Mouse (Mus musculus) limb, embryonic 14.5 days (tissue): ENCODE results near the gene Mctp1. TPM values are rescaled to one million over a fixed set of nuclear protein-coding genes. Genes with fewer than 3 reads are reported as not detected.
"Not testable (repeated sequence)": the region's sequence is repeated elsewhere in the genome, so short reads cannot be mapped to it uniquely, and the experiment has no call there.

Experiments used
- ATAC-seq: fragments of 200-750 bp; cut with Nextera tagmentation; 2 replicates; pipeline ENCODE4 v1.8.0; 2017; ENCODE audit warnings: low read depth, moderate number of reproducible peaks, moderate TSS enrichment; ENCODE audit not compliant: low FRiP score
- DNase-seq: peaks from one replicate; pipeline ENCODE4 v3.0.0-alpha.2; 2015; ENCODE audit warnings: low spot score
- H3K27ac ChIP-seq: fragments of 300-500 bp; sonication (generic); replicated peaks from 2 replicates; pipeline ENCODE4 v1.5.1; 2014; ENCODE audit warnings: low read depth, mild to moderate bottlenecking, low read length, moderate library complexity, mixed read lengths
- H3K27me3 ChIP-seq: fragments of 300-500 bp; sonication (generic); 2 replicates; pipeline ENCODE4 v1.6.1; 2014; ENCODE audit warnings: low read length, mixed read lengths; ENCODE audit not compliant: control insufficient read depth, insufficient read depth
- H3K36me3 ChIP-seq: fragments of 300-500 bp; sonication (generic); 2 replicates; pipeline ENCODE4 v1.6.1; 2014; ENCODE audit warnings: mild to moderate bottlenecking, low read length, moderate library complexity, mixed read lengths; ENCODE audit not compliant: control insufficient read depth, insufficient read depth
- H3K4me1 ChIP-seq: fragments of 300-500 bp; sonication (generic); 2 replicates; pipeline ENCODE4 v1.6.1; 2014; ENCODE audit warnings: antibody characterized with exemption, low read length, mixed read lengths; ENCODE audit not compliant: control insufficient read depth, insufficient read depth
- H3K4me2 ChIP-seq: fragments of 300-500 bp; sonication (generic); replicated peaks from 2 replicates; pipeline ENCODE4 v1.6.1; 2014; ENCODE audit warnings: low read depth, mild to moderate bottlenecking, low read length, moderate library complexity; ENCODE audit not compliant: severe bottlenecking
- H3K4me3 ChIP-seq: fragments of 300-500 bp; sonication (generic); replicated peaks from 2 replicates; pipeline ENCODE4 v1.5.1; 2014; ENCODE audit warnings: low read length
- H3K9ac ChIP-seq: fragments of 300-500 bp; sonication (generic); 2 replicates; pipeline ENCODE4 v1.6.1; 2014; ENCODE audit warnings: mild to moderate bottlenecking, low read depth, low read length, moderate library complexity; ENCODE audit not compliant: severe bottlenecking
- H3K9me3 ChIP-seq: fragments of 300-500 bp; sonication (generic); 2 replicates; pipeline ENCODE4 v1.6.1; 2016; ENCODE audit warnings: low read length; ENCODE audit not compliant: control insufficient read depth
- POLR2A ChIP-seq: fragments of 200-500 bp; IDR thresholded peaks from 2 replicates; pipeline ENCODE4 v1.8.0; 2012; ENCODE audit warnings: inconsistent platforms, mild to moderate bottlenecking, moderate library complexity, borderline replicate concordance; ENCODE audit not compliant: insufficient read depth, insufficient read length; ENCODE audit errors: extremely low read depth
- WGBS: fragments of 180-500 bp; shearing (Covaris S2); extraction: QIAGEN DNeasy Blood & Tissue Kit; methylation state at CpG from one replicate; pipeline ENCODE4 v1.1.7; 2014; 5-methylcytosine and 5-hydroxymethylcytosine counted together
- polyA plus RNA-seq, 2 experiments: library from polyadenylated mRNA; depleted of rRNA in 1 of 2; stranded (reverse) in 1 of 2; unstranded in 1 of 2; fragments of >200 nt; fragmentation: Nextera tagmentation in 1 of 2; extraction: Ambion mirVana in 1 of 2; gene quantifications; 2 replicates each; pipeline versions ENCODE4 v1.2.1 to v1.2.3; 2012 to 2014

Gene Mctp1
- polyA plus RNA-seq, 2 experiments = 0.44 to 0.59 TPM

DNA sequence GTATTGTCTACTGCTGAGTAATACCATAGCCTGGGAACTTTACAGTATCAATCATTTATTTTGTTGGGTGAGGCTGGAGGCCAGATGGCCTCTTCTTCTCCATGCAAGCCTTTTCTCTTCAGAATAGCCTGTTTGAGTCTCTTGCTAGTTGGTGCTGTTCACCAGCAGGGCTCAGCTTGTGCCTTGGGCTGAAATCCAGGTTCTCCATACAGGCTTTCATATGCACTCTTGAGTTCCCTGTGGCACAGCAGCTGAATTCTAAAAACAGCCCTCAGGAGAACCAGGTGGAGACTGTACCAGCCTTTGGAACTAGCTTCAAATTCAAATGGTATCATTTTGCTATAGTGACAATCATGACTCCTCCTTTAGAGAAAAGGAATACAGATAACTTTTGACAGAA lies 179.7 kb downstream of the Mctp1 start:
- no peak overlapping the region for H3K4me3 ChIP-seq

DNA sequence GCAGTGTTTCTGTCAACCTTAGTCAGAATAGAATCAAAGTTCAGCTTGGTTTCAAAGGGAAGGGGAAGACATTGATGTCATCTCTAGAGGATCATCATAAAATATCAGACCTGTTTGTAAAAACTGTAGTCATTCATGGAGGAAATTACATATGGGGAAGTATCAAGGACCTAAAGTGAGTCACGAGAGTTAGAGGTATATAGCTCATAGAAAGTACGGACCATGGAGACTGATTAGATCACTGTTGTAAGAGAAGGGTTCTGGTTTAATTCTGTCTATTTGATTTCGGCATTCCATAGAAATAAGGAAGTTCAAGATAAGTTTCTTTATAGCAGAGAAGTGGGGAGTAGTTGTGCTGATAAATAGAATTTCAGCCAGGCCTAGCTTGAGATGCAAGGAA lies 181.7 kb downstream of the Mctp1 start:
- DNase-seq = no peak
- no peak overlapping the region for H3K27ac ChIP-seq
- WGBS = 87% methylated on average over 3 of the region's 3 CpGs
- H3K36me3 ChIP-seq = no peaks in the 10 kb centered on the region
- no peak overlapping the region for H3K9ac ChIP-seq
- H3K4me2 ChIP-seq = no peak overlapping the region
- H3K9me3 ChIP-seq = no peaks in the 10 kb centered on the region
- no peak for TF ChIP-seq POLR2A
- H3K4me1 ChIP-seq = no peaks in the 10 kb centered on the region
- no peaks in the 10 kb centered on the region for H3K27me3 ChIP-seq
- H3K4me3 ChIP-seq = no peak overlapping the region
- no peak for ATAC-seq

More for the DNA sequence above, 179.7 kb downstream of the Mctp1 start:
- no peak for DNase-seq
- H3K36me3 ChIP-seq = no peaks in the 10 kb centered on the region
- ATAC-seq = no peak
- no peaks in the 10 kb centered on the region for H3K27me3 ChIP-seq
- H3K4me2 ChIP-seq = no peak overlapping the region
- no peak for TF ChIP-seq POLR2A
- H3K27ac ChIP-seq = no peak overlapping the region
- no peak overlapping the region for H3K9ac ChIP-seq
- H3K9me3 ChIP-seq = no peaks in the 10 kb centered on the region
- H3K4me1 ChIP-seq = no peaks in the 10 kb centered on the region

DNA sequence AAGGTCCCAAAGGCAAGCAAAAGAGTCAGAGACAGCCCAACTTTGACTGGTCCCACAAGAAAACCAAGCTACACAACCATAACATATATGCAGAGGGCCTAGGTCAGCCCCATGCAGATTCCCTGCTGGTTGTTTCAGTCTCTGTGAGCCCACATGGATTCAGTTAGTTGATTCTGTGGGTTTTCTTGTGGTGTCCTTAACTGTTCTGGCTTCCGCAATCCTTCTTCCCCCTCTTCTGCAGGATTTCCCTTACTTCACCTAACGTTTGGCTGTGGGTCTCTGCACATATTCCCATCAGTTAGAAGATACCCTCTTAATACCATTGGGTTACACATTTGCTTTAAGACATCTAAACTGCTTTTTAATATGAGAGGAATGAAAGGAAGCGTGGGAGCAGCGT lies 183.1 kb downstream of the Mctp1 start:
- Histone ChIP-seq H3K4me1 (no peaks in the 10 kb centered on the region), H3K9me3 (no peaks in the 10 kb centered on the region), H3K9ac (no peak overlapping the region), H3K27me3 (no peaks in the 10 kb centered on the region), H3K4me3 (no peak overlapping the region), H3K4me2 (no peak overlapping the region), H3K36me3 (no peaks in the 10 kb centered on the region), H3K27ac (no peak overlapping the region)
- ATAC-seq (no peak), DNase-seq (no peak)
- WGBS = 81% methylated on average over 4 of the region's 4 CpGs
- TF ChIP-seq POLR2A = no peak

DNA sequence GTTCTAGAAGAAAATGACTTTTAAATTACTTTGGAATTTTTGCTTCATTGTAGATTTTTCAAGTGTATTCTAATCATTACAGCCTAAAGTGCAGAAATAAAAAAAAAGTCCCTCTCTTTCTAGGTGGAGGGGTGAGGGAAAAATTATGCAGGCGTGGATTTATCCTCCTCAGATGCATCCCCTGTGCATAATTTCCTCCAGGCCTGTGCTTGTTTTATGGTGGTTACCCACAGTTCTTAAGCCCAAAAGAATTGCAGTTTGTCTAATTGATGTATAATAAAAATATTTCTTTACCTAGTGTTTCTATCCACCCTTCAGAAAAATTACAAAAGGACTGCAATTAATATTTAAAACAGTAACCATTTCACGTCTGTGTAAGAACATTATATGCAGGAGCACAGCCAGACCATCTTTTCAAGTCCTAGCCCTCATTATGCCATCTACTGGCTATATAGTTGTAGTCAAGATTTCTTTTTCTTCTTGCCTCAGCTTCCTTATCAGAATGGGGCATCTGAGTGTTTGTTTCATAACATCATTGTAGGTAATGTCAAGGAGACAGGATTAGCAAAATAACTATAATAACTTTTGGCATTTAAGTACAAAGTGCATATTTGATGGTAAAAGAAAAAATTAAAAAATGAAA lies 184.4 kb downstream of the Mctp1 start:
- Histone ChIP-seq H3K9ac (no peak overlapping the region), H3K4me2 (no peak overlapping the region), H3K36me3 (no peaks in the 10 kb centered on the region), H3K9me3 (no peaks in the 10 kb centered on the region), H3K27me3 (no peaks in the 10 kb centered on the region), H3K27ac (no peak overlapping the region), H3K4me3 (no peak overlapping the region), H3K4me1 (no peaks in the 10 kb centered on the region)
- DNase-seq (no peak), ATAC-seq (no peak)
- TF ChIP-seq POLR2A = no peak
- 36% methylated on average over 2 of the region's 2 CpGs for WGBS

DNA sequence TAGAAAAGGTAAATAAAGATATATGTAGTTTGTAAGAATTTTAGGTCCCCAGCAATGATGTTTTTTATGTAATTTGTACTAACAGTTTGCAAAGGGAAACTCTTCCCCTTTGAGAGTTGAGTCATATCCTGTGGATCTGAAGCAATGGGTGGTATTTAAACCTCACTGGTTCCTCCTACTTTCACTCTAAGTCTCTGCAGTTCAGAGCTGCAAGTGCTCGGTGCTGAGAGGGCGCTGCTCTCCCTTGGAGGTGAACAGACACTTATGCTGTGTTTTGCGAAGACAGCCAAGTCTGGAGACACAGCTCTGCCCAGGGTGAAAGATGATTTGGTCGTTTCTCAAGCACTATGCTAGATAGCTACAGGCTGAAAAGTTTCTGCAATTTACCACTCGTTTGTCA lies 195.1 kb downstream of the Mctp1 start:
- ATAC-seq (no peak), DNase-seq (no peak)
- H3K9ac ChIP-seq = no peak overlapping the region
- H3K27me3 ChIP-seq = no peaks in the 10 kb centered on the region
- no peak for TF ChIP-seq POLR2A
- WGBS = 41% methylated on average over 5 of the region's 5 CpGs
- no peaks in the 10 kb centered on the region for H3K9me3 ChIP-seq
- no peaks in the 10 kb centered on the region for H3K36me3 ChIP-seq
- no peak overlapping the region for H3K4me3 ChIP-seq
- no peaks in the 10 kb centered on the region for H3K4me1 ChIP-seq
- no peak overlapping the region for H3K27ac ChIP-seq
- no peak overlapping the region for H3K4me2 ChIP-seq

DNA sequence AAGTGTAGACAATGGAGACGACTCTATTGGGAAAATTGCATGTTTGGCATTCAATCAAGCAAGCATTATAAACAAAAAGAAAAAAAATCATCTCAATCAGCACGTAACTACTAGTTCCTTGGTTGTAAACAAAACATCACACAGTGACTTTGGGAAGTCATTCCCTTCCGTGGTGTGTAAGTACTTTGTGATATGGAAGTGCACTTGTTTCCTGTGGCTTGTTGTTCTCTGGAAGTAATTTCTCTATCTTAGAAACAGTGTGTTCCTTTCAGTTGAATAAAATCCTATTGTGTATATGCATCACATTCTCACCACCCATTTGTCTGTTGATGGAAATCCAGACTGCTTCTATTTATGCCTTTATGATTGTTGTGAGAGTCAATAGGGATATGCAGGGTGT lies 201.1 kb downstream of the Mctp1 start:
- no peak overlapping the region for H3K4me2 ChIP-seq
- H3K4me1 ChIP-seq = no peaks in the 10 kb centered on the region
- H3K36me3 ChIP-seq = no peaks in the 10 kb centered on the region
- no peak overlapping the region for H3K9ac ChIP-seq
- no peaks in the 10 kb centered on the region for H3K27me3 ChIP-seq
- no peaks in the 10 kb centered on the region for H3K9me3 ChIP-seq
- H3K27ac ChIP-seq = no peak overlapping the region
- no peak for TF ChIP-seq POLR2A
- 81% methylated on average over 3 of the region's 3 CpGs for WGBS
- DNase-seq = no peak
- H3K4me3 ChIP-seq = no peak overlapping the region
- no peak for ATAC-seq

DNA sequence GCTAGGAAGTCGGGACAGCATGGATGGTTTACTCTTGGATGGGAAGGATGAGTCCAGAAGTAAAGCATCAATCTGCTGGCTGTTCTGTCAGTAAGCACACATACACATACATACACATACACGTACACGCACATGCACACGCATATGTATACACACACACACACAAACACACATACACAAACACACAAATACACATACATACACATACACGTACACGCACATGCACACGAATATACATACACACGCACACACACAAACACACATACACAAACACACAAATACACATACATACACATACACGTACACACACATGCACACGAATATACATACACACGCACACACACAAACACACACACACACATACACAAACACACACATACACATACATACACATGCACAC lies 206.4 kb downstream of the Mctp1 start:
- H3K4me3 ChIP-seq, DNase-seq, H3K4me1 ChIP-seq, H3K36me3 ChIP-seq, H3K27ac ChIP-seq, H3K27me3 ChIP-seq, H3K9me3 ChIP-seq, H3K4me2 ChIP-seq, H3K9ac ChIP-seq: not testable (repeated sequence)
- peak; percentile 15; the same call in 1 of the 2 replicates for ATAC-seq
- whole genome bisulfite sequencing = 86% methylated on average over 11 of the region's 11 CpGs
